Mouse (Mus musculus) left cerebral cortex, adult 8-10 months (tissue): ENCODE measurements around the gene Card19. TPM values are rescaled to one million over a fixed set of nuclear protein-coding genes. Genes with fewer than 3 reads are reported as not detected.

Source experiments
- DNase-seq, 2 experiments: peaks; one replicate each; pipeline ENCODE4 v3.0.0; 2022; ENCODE audit warnings: low spot score in 2 of 2
- total RNA-seq, 4 experiments: library from RNA; stranded (reverse); gene quantifications; 2 replicates each; pipeline ENCODE4 v1.2.4; 2022

Gene Card19
- total RNA-seq, 4 experiments from 2014 or later: 10.7 to 18.4 (median 13.6) TPM

DNA sequence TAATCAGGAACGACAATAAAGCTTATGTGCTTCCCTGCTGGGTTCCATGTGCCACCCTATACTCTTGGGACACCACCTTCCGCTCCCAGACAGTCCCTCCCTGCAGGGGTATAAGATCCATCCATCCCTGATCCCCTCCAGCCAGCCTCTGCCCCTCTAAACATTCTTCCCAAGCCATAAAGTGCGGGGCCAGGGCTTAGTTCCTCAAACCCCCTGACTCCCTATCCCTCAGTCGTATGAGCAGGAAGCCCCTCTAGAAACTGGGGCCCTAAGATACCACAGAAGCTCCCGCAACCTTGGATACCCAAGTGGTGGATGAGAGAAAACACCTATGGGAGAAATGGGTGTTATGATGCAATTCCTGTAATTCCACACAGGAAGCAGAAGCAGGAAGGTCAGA, 19.6 kb downstream of the Card19 start:
- DNase-seq: no peak

DNA sequence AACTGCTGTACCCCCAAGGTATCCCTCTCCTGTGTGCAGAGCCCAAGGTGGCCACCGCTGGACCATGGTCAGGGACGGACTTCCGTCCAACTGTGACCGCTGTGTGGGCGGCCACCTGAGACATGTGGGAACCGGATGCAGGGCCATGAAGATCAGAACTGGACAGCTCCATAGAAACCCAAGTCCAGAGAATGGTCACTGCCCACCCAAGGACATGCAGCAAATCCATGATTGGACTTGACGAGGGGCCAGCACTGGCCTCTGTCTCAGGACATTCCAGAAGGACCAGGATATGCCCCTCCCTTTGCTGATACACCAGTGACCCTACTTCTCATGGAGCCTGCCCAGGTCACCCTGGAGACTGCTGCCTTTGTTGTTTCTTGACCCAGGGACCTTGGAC, 20.2 kb downstream of the Card19 start:
- no peak for DNase-seq

DNA sequence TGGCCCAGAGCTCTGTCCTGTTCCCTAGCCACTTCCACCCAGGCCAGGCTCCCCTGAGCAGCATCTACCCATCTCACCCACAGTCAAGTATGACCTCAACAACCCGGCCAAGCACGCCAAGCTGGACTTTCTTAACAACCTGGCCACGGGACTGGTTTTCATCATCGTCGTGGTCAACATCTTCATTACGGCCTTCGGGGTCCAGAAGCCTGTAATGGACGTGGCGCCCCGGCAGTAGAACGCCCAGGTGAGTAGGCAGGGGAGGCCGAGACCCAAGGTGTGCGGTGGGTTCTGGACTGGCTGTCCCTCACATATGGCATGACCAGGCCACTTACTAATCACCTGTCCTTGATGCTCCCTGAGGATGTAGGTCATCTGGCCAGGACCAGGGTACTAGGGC, 21.0 kb downstream of the Card19 start:
- DNase-seq: no peak

DNA sequence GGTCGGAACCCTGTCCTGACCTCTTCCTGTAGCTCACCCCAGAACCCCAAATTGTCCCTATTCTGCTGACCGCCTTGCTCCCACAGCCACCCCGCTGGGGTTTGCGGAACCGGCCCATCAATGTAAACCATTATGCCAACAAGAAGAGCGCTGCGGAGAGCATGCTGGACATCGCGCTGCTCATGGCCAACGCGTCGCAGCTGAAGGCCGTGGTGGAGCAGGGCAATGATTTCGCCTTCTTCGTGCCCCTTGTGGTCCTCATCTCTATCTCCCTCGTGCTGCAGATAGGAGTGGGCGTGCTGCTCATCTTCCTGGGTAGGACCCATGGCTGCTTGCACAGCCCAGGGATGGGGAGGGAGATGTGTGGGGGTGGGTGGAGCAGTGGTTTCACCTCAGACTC, 22.2 kb downstream of the Card19 start:
- no peak for DNase-seq

DNA sequence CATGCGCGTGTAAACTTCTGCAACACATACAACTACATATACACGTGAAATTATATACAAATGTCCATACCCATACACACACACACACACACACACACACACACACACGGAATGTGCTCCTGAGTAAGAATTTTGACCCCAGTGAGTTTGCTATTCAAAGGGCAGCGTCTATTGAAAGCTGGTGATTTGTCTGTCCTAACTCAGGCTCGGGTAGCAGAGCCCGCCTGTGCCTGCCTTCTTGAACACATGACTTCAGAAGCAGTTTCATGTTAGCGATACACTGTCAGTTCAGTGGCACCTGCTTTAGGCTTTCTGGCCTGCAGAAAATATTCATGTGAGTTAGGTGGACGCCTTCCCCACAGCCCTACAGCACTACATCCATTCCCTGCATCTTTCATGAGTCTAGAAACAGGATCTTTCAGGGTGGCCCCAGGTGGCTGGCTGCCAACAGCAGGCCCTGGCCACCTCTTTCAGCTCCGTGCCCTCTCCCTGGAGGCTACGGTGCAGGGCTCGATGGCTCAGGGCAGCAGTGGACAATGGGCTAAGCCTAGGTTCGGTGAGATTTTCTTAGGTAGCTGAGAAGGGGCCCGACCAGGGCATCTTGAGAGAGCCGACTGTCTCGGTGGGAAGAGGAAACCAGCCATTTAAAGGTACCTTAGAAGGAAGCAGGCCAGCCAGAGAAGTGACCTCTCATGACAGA, 23.5 kb downstream of the Card19 start:
- DNase-seq: no peak

DNA sequence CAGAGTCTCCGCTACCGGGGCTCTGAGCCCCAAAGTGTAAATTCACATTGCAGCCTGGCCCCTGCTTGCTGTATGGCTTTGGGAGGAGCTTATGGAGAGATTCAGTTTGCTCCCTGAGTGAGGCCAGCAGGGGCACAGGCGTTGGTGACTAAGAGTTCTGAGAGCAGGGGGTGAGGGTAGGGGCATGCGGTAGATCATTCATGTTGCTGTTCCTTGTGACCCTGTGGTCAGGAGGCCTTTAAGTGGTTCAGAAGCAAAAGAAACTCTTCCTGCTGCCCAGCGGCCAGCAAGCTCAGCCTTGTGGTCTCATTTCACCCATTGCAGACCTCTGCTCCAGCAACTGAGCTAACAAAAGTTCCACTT, 24.2 kb downstream of the Card19 start:
- no peak for DNase-seq

DNA sequence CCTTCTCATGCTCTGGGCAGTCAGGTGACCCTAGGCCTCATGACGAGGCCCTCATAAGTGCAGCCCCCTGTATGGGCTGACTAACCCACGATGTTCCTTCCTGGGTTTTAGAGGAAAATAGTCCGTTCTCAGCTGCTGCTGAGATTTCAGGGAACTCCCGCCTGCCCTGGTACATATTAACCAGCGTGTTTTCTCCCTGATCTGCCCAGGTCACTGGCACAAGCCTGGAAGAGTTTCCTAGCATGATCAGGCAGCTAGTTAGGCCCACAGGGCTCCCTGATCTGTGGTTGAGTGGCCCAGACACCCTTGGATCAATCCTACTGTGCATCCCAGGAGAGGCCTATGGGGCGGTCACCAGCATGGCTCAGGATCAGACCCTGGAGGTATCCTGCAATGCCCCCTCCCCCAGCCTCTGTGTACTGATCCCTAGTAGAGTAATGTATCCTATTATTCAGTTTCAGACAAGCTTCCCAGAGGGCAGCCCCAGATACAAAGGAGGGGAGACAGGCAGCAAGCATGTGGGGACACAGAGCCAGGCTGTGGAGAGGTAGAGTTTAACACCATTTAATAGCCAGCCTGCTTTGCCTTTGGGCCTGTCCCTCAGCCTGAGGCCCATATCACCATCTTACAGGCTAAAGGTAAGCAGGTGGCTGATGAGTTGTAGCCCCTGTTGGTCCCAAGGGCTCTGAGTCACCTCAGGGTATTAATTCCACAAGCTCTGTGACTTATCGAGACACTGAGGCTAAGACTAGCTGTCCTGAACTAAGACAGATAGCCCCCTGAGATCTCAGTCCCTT, 24.8 kb downstream of the Card19 start:
- DNase-seq: no peak

DNA sequence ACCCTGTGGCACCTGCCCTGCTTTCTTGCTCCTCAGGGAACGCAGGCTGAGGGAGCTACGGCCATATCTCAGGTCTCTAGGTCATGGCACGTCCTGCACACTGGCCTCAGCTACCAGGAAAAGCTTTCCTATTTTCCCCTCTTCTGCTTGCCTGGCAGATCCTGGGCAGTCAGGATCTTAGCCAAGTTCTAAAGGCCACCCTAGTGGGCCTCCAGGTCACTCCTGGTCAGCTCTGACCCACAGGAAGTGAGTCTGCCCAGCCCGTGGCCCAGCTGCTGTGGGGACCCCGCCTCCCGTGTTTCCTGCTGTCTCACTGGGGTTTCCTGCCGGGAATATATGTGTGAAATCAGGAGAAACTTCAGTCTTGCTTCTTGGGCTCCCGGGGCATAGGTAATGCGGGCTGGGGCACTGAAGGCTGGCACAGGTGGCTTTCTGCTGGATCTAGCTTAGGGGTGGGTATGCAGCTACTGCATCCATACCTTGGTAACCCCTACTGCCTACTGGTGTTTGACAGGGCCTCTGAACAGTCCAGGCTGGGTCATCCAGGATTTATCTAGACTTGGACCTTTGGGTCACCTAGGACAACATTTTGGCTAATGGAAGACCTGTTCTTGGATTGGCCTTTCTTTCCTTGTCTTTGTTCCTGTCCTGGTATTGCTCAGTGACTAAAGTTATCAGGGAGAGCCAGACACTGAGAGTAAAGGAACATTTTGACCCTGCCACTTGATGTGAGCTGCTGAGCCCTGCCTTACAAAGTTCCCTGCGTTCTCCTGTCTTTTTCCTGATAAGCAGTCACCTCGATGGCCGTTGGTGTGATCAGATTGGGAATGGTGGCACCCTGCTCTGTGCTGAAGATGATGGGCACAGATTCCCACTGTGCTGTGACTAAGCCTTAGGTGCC, 25.6 kb downstream of the Card19 start:
- DNase-seq: no peak

DNA sequence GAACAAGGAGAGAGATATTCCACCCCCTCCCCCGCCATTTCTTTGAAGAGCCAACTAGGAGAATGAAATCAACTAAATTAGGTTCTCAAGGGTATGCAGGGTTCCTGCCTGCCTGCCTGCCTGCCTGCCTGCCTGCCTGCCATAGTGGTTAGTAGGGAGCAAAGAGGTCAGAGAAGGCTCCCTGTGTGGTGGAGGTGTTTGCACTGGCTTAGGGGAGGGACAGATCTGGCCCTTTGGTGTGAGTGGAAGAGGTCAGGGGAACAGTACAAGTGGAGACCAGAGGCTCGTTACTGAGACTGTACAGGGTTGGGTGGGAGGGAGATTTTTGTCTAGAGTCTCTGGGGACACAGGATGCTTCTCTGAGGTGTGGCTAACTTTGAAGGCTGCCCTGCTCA, 26.9 kb downstream of the Card19 start:
- DNase-seq: no peak

DNA sequence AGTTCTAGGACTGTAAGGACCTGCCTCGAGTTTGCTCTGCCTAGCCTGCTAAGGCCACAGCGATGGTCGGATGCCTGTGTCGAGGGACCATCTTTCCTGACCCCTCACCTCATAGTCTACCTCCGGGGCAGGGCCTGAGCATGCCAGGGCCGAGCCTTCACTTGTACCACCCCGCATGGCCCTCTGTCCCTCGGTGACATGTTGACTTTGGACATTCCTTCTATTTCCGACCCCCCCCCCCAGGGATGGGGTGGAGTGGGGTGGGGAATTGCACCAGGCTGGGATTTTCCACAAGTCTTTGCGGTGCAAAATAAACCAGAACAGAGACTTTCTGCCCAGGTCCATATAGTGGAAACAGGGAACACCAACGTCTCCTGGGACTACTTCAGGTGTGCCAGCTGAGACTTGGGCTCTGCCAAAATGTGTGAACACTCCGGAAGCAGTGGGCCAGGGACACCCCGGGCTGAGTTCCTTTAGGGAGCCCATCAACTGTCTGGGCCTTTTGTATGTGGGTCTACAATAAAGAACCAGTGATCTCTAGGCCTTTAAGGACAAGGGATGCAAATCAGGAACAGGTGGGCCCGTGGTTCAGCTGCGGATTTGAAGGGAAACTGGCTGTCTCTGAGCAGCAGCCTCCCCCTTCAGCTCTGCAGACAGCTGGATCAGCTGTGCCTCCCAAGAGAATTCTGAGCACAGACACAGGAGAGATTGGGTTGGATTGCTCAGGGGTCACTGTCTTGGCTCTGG, 27.4 kb downstream of the Card19 start:
- DNase-seq: no peak

DNA sequence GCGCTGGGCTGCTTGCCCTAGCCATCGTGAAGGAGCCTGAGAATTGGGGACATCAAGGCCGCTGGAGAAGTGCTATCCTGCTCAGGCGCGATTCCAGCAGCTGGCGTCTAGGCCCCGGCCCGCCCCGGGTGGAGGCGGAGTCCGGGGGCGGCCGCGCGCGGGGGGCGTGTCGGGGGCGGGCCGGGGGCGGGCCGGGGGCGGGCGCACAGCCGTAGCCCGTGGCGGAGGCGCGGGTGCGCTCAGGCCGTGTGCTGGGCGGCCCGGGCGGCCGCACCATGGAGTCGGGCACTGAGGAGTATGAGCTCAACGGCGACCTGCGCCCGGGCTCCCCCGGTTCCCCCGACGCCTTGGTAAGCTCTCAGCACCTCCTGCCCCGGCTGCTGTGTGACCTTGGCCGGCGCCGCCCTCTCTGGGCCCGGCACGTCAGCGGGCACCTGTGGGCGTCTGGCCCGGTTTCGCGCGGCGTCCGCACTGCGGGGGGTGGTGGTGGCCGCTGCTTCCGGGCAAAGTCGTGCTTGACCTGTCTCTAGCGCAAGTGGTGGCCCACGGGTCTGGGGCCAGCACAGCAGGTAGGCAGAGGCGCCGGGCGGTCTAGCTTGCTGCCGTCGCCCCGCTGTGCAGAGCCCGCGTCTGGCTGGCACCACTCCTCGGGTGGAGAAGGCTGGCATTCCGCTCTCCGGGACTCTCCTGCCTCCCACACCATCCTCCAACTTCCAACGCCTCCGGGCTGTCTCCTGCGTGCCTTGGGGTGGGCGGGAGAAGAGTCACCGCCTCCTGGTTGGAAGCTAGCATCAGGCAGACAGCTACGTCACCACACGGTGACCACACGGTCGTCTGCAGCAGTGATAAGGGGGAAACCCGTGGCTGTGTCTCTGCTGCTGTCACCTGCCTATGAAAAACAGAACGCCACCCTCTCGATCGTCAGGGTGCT, 28.3 kb downstream of the Card19 start, which contains the start of gene Ninj1:
Ninj1 (plus strand) TSS at position 198 of the 931 bp plus-strand sequence.
- DNase-seq: peak; percentile 62 to 83

DNA sequence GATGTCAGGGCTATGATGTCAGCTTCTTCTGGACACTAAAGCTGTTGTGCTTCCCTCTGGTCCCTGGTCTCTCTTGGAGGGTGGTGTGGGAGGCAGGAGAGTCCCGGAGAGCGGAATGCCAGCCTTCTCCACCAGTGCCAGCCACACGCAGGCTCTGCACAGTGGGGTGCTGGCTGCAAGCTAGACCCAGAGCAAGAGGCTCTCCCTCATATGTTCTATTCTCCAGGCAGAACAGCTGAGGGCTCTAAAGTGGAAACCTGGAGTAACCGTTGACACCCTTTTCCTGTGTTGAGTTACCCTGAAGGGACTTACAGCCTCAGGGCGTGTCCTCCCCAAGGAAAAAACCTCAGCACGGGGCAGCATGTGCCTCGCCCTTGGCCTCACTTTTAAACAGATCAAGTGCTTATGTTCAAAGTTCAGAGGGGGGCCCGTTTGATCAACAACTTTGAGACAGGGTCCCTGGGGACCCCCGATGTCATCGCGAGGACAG, 29.0 kb downstream of the Card19 start:
- DNase-seq: no peak

DNA sequence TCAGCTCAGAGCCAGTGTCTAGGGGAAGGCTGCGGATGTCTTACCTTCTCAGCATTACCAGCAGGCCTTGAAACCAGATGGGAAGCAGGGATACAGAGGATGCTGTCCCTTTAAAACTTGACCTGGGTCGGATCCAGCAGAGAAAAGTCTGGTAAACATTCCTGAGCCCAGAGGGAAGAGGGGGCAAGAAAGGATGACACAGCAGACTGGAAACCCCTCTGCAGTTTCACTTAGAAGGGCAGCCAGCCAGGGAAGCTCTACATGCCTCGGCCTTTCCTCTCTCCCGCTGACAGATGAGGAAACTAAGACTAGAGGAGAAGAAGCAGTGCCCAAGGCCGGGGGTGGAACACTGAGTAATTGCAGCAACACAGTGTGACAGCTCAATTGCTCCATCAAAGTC, 32.2 kb downstream of the Card19 start:
- no peak for DNase-seq

DNA sequence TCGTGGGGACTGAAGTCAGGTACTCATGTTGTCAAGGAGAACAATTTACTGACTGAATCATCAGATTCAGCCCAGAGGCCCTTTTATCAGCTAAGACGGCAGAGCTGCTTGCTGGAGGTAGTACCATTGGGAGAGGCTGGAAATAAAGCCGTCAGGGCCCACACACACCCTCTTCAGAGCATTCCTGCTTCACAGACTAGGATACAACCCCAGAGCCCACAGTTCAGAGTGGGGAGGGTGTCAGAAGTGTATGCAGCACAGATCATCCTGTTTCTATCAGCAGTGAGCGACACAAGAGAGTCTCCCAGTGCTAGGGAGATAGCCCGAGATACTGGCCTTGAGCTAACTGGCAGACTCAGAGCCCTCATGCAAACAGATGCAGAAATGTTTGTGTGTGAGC, 32.7 kb downstream of the Card19 start:
- DNase-seq: no peak

DNA sequence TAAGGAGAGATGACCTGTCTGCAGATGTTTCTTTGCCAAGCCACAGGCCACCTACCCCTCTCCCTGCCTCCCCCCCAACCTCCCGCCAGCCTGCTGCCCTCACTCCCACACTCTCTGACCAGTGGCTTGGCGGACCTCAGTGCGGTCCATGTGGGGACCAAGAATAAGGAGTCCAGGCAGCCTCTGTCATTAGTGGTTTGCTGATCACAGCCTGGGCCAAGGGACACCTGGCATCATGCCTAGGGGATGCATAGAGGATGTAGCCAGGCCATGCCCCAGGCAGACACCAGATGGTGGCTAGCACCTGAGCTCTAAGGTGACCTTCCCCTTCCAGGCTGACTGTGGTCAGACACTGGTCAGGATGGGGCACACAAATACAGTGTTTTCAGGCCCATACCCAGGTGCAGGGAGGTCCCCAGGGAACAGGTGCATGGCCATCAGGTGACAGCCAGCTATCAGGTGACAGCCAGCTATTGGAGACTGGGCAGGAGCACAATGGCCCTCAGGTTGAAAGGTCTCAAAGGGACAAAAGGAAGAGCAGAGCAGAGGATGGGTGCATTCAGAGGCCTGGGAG, 34.3 kb downstream of the Card19 start:
- no peak for DNase-seq

DNA sequence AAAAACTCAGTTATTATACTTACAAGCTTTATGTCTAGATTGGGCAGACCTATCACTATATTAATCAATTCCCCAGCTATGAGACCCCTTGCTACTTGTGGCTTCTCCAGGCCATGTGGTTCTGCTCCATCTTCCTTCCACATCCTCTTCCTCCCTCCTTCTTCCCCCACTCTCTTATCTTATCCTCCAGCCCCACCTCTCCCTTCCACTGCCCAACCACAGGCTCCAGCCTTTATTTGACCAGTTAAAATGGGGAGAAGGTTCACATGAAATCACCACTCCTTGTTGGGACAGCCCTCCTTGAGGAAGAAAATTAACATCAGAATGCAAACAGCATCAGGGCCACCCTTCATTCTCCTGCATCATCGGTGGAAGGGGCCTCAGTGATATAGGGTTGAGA, 35.1 kb downstream of the Card19 start:
- no peak for DNase-seq

DNA sequence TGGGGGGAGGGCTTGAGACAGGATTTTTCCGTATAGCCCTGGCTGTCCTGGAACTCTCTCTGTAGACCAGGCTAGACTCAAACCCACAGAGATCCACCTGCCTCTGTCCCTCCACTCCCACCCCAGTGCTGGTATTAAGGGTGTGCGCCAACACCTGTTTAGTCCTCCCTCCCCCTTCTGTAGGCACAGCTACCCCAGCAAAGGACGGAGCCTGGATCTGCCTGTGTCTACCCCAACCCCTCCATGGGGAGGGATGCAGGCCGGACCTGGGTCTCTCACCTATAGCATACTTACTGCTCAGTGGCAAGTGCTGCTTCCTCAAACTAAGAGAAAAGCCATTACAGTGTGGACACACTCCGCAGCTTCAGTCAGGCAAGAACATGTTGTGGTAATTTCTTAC, 35.6 kb downstream of the Card19 start:
- DNase-seq: no peak

DNA sequence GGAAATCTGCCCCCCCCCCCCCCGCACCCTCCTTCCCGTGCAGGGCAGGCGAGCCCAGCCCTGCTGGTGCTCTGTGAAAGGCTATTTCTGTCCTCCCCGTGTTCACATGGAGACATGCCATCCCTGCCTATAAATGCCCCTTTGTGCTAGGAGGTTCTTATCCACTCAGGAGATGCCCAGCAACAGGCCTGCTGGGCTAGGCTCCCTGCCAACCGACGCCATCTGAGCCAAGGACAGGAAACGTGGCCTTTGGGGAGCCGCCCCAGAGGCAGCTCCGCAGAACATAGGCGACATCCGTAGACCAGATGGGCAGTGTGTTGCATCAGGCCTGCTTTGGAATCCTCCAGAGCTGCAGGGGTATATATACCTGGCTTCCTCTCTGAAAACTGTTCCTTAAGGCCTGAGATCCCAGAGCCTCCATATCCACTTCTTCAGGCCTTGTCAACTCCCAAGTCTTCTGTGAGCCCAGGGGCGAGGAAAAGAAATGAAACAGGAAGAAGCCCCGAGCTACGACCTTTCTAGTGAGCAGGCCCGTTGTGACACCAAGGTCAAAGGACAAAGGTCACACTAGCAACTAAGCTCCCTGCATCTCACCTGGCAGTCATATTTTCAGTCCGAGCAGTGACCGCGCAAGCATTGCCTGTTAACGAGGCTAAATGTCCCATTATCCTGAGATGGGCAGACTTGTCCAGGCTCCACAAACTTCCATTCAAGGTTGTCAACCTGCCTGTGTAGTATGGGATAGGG, 36.8 kb downstream of the Card19 start:
- DNase-seq: peak; percentile 45 to 84

DNA sequence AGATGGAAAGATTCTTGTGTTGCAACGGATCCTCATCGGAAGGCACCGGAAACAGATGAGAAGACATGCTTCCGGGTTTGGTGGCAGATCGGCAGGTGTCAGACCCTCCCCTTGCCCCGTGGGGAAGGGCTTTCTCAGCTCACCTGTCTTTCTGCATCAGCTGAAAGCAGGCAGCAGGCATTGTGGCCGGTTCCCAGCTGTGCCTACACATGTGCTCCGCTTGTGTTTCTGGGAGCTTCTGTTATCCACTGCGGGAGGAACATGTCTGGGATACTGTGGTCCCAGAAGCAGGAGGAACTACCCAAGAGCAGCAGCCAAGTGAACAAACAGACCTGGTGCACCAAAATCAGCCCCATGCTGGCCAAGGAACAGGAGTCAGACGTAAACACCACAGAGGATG, 40.3 kb downstream of the Card19 start:
- no peak for DNase-seq
